Comparison of ENCODE assay signal across 19 mouse cellular contexts in genomic region chr13:26404707-26405106, GRCm38 (mm10).
DNase-seq lines count a peak whose midpoint lies in the region; ATAC-seq and TF ChIP-seq lines count a peak whose summit lies in the region.
"Had no signal": no experiment of that assay in that cellular context is flagged by ENCODE, and none has a peak within 500 bp of the region (broad histone marks: within the 10 kb centered on the region; RNA-seq: fewer than 3 reads in every experiment).

No protein-coding gene starts in this region.

- ATAC-seq in kidney, embryonic 15.5 days (replicated peaks; ENCODE audit: low FRiP score): no peak
- ATAC-seq: forebrain, embryonic 16.5 days had no signal

- no peaks in the 10 kb centered on the region for H3K9me3 ChIP-seq in heart, embryonic 10.5 days
- H3K9me3 ChIP-seq in kidney, embryonic 15.5 days (replicated peaks): no peaks in the 10 kb centered on the region
- H3K9me3 ChIP-seq: G1E; hindbrain, embryonic 10.5 days; limb, embryonic 13.5 days had no signal

- no peak overlapping the region for H3K9ac ChIP-seq in heart, adult 2 months (ENCODE audit: low read depth, low read length)
- H3K9ac ChIP-seq in kidney, embryonic 15.5 days: no peak overlapping the region
- H3K9ac ChIP-seq: limb, embryonic 13.5 days; liver, embryonic 14.5 days had no signal

- H3K79me2 ChIP-seq in heart, adult 2 months (replicated peaks; ENCODE audit: control insufficient read depth, insufficient read depth, low read length): no peaks in the 10 kb centered on the region

- H3K4me2 ChIP-seq in kidney, embryonic 15.5 days: no peak overlapping the region
- H3K4me2 ChIP-seq: limb, embryonic 13.5 days had no signal

- H3K27me3 ChIP-seq in heart, adult 2 months (ENCODE audit: control insufficient read depth, insufficient read depth, low read length): no peaks in the 10 kb centered on the region
- no peaks in the 10 kb centered on the region for H3K27me3 ChIP-seq in heart, embryonic 10.5 days (ENCODE audit: insufficient read depth, poor library complexity, severe bottlenecking)
- no peaks in the 10 kb centered on the region for H3K27me3 ChIP-seq in kidney, embryonic 15.5 days
- H3K27me3 ChIP-seq: limb, embryonic 13.5 days had no signal

- 44% methylated on average over 2 of the region's 2 CpGs for WGBS in heart, adult 2 months
- 55% methylated on average over 2 of the region's 2 CpGs for WGBS in heart, embryonic 10.5 days
- 52% methylated on average over 2 of the region's 2 CpGs for WGBS in kidney, embryonic 15.5 days

- peaks cover 8% of the 10 kb centered on the region for H3K36me3 ChIP-seq in heart, adult 2 months (ENCODE audit: control insufficient read depth, insufficient read depth, low read length)
- H3K36me3 ChIP-seq in heart, embryonic 10.5 days: no peaks in the 10 kb centered on the region
- no peaks in the 10 kb centered on the region for H3K36me3 ChIP-seq in kidney, embryonic 15.5 days
- H3K36me3 ChIP-seq: G1E; hindbrain, embryonic 10.5 days; limb, embryonic 13.5 days had no signal

- peak overlapping the region; percentile 57 for H3K27ac ChIP-seq in heart, adult 2 months
- H3K27ac ChIP-seq in heart, embryonic 10.5 days: no peak overlapping the region
- H3K27ac ChIP-seq in kidney, embryonic 15.5 days: no peak overlapping the region
- H3K27ac ChIP-seq: hindbrain, embryonic 10.5 days; limb, embryonic 13.5 days; liver, embryonic 14.5 days had no signal

- peak in 1 of 2 experiments; percentile 4 for DNase-seq in heart, adult 2 months
- no peak for DNase-seq in heart, embryonic 10.5 days (ENCODE audit: low spot score)
- peak; percentile 44 for DNase-seq in kidney, adult 9 months
- peak; percentile 6 for DNase-seq in kidney, postnatal 10 days
- DNase-seq in lung, postnatal 25 days (ENCODE audit: low spot score): peak; percentile 44
- no peak for DNase-seq in right cerebral cortex, postnatal 25 days
- DNase-seq: adrenal gland, postnatal 14 days; cerebellum, postnatal 14 days; embryo, embryonic 11 days; gastrocnemius, postnatal 25 days; midbrain, embryonic 14.5 days; thymus, postnatal 25 days had no signal

- intact Hi-C loops in heart, adult 2 months (cut with DNase I): loop anchor here (2.0 kb wide), 1 partner anchor 48 kb away; no protein-coding TSS in a partner anchor

- no peak overlapping the region for H3K4me3 ChIP-seq in heart, adult 2 months
- no peak overlapping the region for H3K4me3 ChIP-seq in heart, embryonic 10.5 days
- H3K4me3 ChIP-seq in kidney, embryonic 15.5 days (replicated peaks): no peak overlapping the region
- H3K4me3 ChIP-seq: hindbrain, embryonic 10.5 days; limb, embryonic 13.5 days; myocyte had no signal

- TF ChIP-seq EP300 in heart, adult 2 months (IDR thresholded peaks at IDR 0.05; ENCODE audit: insufficient read depth, low read depth, low read length): 0 out of 2 replicates have a peak, but pooled peaks have one; percentile 42

- no peak for TF ChIP-seq CTCF in heart, adult 2 months (IDR thresholded peaks at IDR 0.05)

- TF ChIP-seq POLR2A in heart, adult 2 months (IDR thresholded peaks at IDR 0.05; ENCODE audit: insufficient read depth, low read depth, low read length): peak; percentile 42; the same call in 1 of the 2 replicates

- peaks cover 1% of the 10 kb centered on the region for H3K4me1 ChIP-seq in heart, adult 2 months (ENCODE audit: control insufficient read depth, insufficient read depth, low read length)
- no peaks in the 10 kb centered on the region for H3K4me1 ChIP-seq in heart, embryonic 10.5 days
- H3K4me1 ChIP-seq in kidney, embryonic 15.5 days: no peaks in the 10 kb centered on the region
- H3K4me1 ChIP-seq: limb, embryonic 13.5 days had no signal

Comparison
In these comparisons a context has a peak if more than half of its experiments do, and no peak if none do; other contexts are left out.
1. DNase-seq: peak in kidney, adult 9 months (single experiment), kidney, postnatal 10 days (single experiment) and lung, postnatal 25 days (single experiment); none in heart, embryonic 10.5 days (single experiment) and right cerebral cortex, postnatal 25 days (single experiment).